In the genomic region with DNA sequence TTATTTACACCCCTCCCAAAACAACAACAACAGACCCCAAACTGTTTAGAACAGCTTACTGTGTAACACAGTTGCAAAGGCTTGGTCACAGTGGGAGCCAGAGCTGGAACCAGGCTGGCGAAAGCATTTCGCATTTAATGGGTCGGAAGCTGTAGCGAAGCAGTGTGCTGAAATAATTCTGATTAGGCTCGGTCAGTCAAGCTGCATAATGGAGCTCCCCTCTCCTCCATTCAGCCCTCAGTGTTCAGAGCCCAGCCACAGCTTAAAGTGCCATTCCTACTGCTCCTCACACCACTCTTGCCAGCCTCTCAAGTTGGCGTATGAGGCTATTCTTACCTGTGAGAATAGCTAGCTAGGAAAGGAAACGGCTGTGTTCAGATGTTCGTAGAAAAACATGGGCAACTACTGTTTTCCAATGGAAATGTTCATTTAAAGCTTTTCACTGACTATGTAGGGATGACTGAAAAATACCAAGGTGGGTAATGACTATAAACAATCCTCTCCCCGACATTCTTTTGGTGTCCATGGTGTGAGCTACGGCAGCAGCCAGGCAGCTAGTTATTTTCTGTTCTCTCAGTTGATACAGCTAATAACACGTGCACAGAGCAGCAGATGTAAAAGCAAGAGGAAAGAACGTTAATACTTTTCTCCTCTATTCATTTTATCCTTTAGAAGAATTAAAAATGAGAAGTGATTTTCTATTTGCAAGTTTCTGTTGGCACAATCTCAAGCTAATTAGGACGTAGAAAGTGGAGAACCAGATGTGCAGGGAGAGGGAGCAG, we compare ENCODE assay signal across 10 mouse cellular contexts.
DNase-seq lines count a peak whose midpoint lies in the region; ATAC-seq and TF ChIP-seq lines count a peak whose summit lies in the region.
"Had no signal": no experiment of that assay in that cellular context is flagged by ENCODE, and none has a peak within 500 bp of the region (broad histone marks: within the 10 kb centered on the region; RNA-seq: fewer than 3 reads in every experiment).

No protein-coding gene starts in this region.

- TF ChIP-seq CTCF in brain, embryonic 14.5 days (IDR thresholded peaks at IDR 0.05; ENCODE audit: borderline replicate concordance, extremely low read depth, insufficient read depth, insufficient read length), result no peak

- peak; percentile 92 for DNase-seq in brain, embryonic 14.5 days (ENCODE audit: low read depth)
- DNase-seq in cerebellum, postnatal 14 days, result peak; percentile 40 to 60
- DNase-seq in midbrain, embryonic 14.5 days, result peak; percentile 73
- DNase-seq in heart, adult 18-20 months, result no peak
- DNase-seq in urinary bladder, postnatal 14 days (ENCODE audit: low spot score), result no peak
- no peak for DNase-seq in liver, embryonic 11.5 days (ENCODE audit: low spot score)
- DNase-seq: kidney, adult 18-20 months had no signal

- no peaks in the 10 kb centered on the region for H3K36me3 ChIP-seq in forebrain, embryonic 15.5 days
- no peaks in the 10 kb centered on the region for H3K36me3 ChIP-seq in midbrain, embryonic 14.5 days (ENCODE audit: control insufficient read depth, insufficient read depth, low read length)
- no peaks in the 10 kb centered on the region for H3K36me3 ChIP-seq in liver, embryonic 11.5 days (ENCODE audit: control insufficient read depth, insufficient read depth, low read length)
- H3K36me3 ChIP-seq: lung, embryonic 15.5 days had no signal

- ATAC-seq in forebrain, embryonic 15.5 days (replicated peaks), result peak; percentile 85
- peak; percentile 79 for ATAC-seq in midbrain, embryonic 14.5 days (ENCODE audit: low FRiP score, low TSS enrichment)
- ATAC-seq in liver, embryonic 11.5 days (replicated peaks; ENCODE audit: low FRiP score), result no peak
- ATAC-seq in activated CD4-positive, CD25-positive, alpha-beta regulatory T cell, adult 4 months, result no peak

- H3K4me2 ChIP-seq in forebrain, embryonic 15.5 days (replicated peaks), result peak overlapping the region; percentile 22
- H3K4me2 ChIP-seq in midbrain, embryonic 14.5 days (ENCODE audit: low read length), result peak overlapping the region; percentile 38
- H3K4me2 ChIP-seq in liver, embryonic 11.5 days, result no peak overlapping the region
- H3K4me2 ChIP-seq: lung, embryonic 15.5 days had no signal

- TF ChIP-seq POLR2A in brain, embryonic 14.5 days (IDR thresholded peaks at IDR 0.05; ENCODE audit: borderline replicate concordance, extremely low read depth, insufficient read depth, insufficient read length, poor library complexity, severe bottlenecking), result no peak

- H3K4me3 ChIP-seq in forebrain, embryonic 15.5 days, result no peak overlapping the region
- no peak overlapping the region for H3K4me3 ChIP-seq in midbrain, embryonic 14.5 days (replicated peaks; ENCODE audit: low read depth, low read length)
- H3K4me3 ChIP-seq in liver, embryonic 11.5 days (ENCODE audit: low read depth, low read length), result no peak overlapping the region
- H3K4me3 ChIP-seq: lung, embryonic 15.5 days had no signal

- H3K9ac ChIP-seq in forebrain, embryonic 15.5 days (replicated peaks), result no peak overlapping the region
- no peak overlapping the region for H3K9ac ChIP-seq in midbrain, embryonic 14.5 days (replicated peaks; ENCODE audit: low read length)
- no peak overlapping the region for H3K9ac ChIP-seq in liver, embryonic 11.5 days (ENCODE audit: low read depth, low read length)
- H3K9ac ChIP-seq: lung, embryonic 15.5 days had no signal

- peak overlapping the region; percentile 25; the same call in 1 of the 2 replicates for H3K27ac ChIP-seq in forebrain, embryonic 15.5 days (replicated peaks)
- H3K27ac ChIP-seq in midbrain, embryonic 14.5 days (replicated peaks; ENCODE audit: low read depth, low read length), result peak overlapping the region; percentile 28
- H3K27ac ChIP-seq in liver, embryonic 11.5 days (ENCODE audit: low read depth, low read length), result no peak overlapping the region
- H3K27ac ChIP-seq: lung, embryonic 15.5 days had no signal

- no peaks in the 10 kb centered on the region for H3K9me3 ChIP-seq in forebrain, embryonic 15.5 days
- H3K9me3 ChIP-seq in midbrain, embryonic 14.5 days (ENCODE audit: control insufficient read depth, low read length), result no peaks in the 10 kb centered on the region
- H3K9me3 ChIP-seq in liver, embryonic 11.5 days (ENCODE audit: control insufficient read depth, low read length), result no peaks in the 10 kb centered on the region
- H3K9me3 ChIP-seq: lung, embryonic 15.5 days had no signal

- no peaks in the 10 kb centered on the region for H3K27me3 ChIP-seq in forebrain, embryonic 15.5 days
- H3K27me3 ChIP-seq in midbrain, embryonic 14.5 days (ENCODE audit: control insufficient read depth, insufficient read depth, low read length), result no peaks in the 10 kb centered on the region
- no peaks in the 10 kb centered on the region for H3K27me3 ChIP-seq in liver, embryonic 11.5 days (replicated peaks; ENCODE audit: control insufficient read depth, insufficient read depth, low read length)
- H3K27me3 ChIP-seq: lung, embryonic 15.5 days had no signal

- H3K4me1 ChIP-seq in forebrain, embryonic 15.5 days, result peaks cover 33% of the 10 kb centered on the region
- peaks cover 49% of the 10 kb centered on the region for H3K4me1 ChIP-seq in midbrain, embryonic 14.5 days (ENCODE audit: control insufficient read depth, insufficient read depth, low read length)
- H3K4me1 ChIP-seq in liver, embryonic 11.5 days (replicated peaks; ENCODE audit: control insufficient read depth, insufficient read depth, low read length), result no peaks in the 10 kb centered on the region

- WGBS in forebrain, embryonic 15.5 days, result 5% methylated on average over 13 of the region's 13 CpGs
- WGBS in midbrain, embryonic 14.5 days, result 11% methylated on average over 13 of the region's 13 CpGs
- WGBS in liver, embryonic 11.5 days, result 80% methylated on average over 13 of the region's 13 CpGs

Comparison
In these comparisons a context has a peak if more than half of its experiments do, and no peak if none do; other contexts are left out.
1. DNase-seq: peak in brain, embryonic 14.5 days (single experiment), cerebellum, postnatal 14 days (2 of 2) and midbrain, embryonic 14.5 days (single experiment); none in heart, adult 18-20 months (0 of 2), urinary bladder, postnatal 14 days (single experiment) and liver, embryonic 11.5 days (single experiment).
2. ATAC-seq: peak in forebrain, embryonic 15.5 days (single experiment) and midbrain, embryonic 14.5 days (single experiment); none in liver, embryonic 11.5 days (single experiment) and activated CD4-positive, CD25-positive, alpha-beta regulatory T cell, adult 4 months (single experiment).